Mouse (Mus musculus): ENCODE measurements at regions not wholly inside any gene's neighbourhood (a gene's known extent, or its start where the extent isn't known, plus 50 kb on each side); places are given as distances from the start of the nearest gene placed in this dataset.

DNA sequence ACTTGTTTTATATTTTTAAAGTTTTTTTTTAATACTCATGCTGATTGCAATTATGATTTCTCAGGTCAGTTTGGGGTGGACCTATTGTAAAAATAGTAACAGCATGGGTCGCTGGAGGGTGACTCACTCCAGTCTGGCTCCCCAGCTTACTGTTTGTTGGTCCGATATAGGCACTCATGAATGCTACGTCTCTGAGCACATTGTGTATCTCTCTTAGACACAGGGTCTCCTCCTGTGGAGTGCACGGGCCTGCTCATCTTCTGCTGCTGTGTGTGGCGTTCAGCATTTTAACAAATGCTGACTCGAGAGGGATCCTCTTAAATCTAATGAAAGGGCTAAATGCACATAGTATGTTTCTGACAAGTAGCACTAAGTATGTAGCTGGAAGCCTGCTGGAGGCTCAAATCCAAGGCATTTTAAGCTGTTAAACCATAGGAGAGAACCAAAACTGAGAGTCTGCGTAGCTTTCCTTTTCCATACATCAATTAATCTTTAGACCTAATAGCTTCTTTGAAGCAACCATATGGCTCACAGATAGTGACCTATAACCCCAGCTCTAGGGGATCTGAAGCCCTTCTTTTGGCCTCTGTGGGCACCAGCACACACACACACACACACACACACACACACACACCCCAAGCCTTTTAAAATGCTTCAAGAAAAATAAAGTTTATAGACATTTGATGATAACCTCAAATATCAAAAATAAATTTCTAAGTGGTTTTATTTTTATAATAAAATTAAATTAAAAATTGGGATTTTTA, 246.0 kb upstream of the Gnpda2 start:
- Histone ChIP-seq H3K79me2 (ENCODE audit: control insufficient read depth, insufficient read depth, low read length, poor library complexity) (no peaks in the 10 kb centered on the region), H3K4me3 (ENCODE audit: control insufficient read depth in 1 of 2, insufficient read depth in 1 of 2, low read depth in 2 of 2, low read length in 2 of 2) (no peak overlapping the region), H3K9me3 (replicated peaks; ENCODE audit: insufficient read depth, low read length) (no peaks in the 10 kb centered on the region), H3K4me1 (ENCODE audit: control insufficient read depth in 1 of 2, insufficient read depth in 2 of 2, low read length in 2 of 2) (no peaks in the 10 kb centered on the region), H3K9ac (ENCODE audit: control insufficient read depth, low read depth, low read length, poor library complexity, severe bottlenecking) (no peak overlapping the region), H3K36me3 (ENCODE audit: control insufficient read depth in 1 of 2, insufficient read depth in 2 of 2, low read length in 2 of 2) (no peaks in the 10 kb centered on the region), H3K27me3 (ENCODE audit: control insufficient read depth in 1 of 2, insufficient read depth in 2 of 2, low read length in 2 of 2) (no peaks in the 10 kb centered on the region), H3K27ac (ENCODE audit: control insufficient read depth, low read depth, low read length) (no peak overlapping the region)
- DNase-seq (ENCODE audit: low read depth, low spot score) = no peak
- TF ChIP-seq MYC (IDR thresholded peaks at IDR 0.05; ENCODE audit: low read depth, low read length) = no peak
- TF ChIP-seq TCF12 (IDR thresholded peaks at IDR 0.05; ENCODE audit: low read depth, low read length) = no peak
- no peak for TF ChIP-seq RAD21 (IDR thresholded peaks at IDR 0.05; ENCODE audit: low read depth, low read length)
- no peak for TF ChIP-seq ZNF384 (IDR thresholded peaks at IDR 0.05; ENCODE audit: low read depth, low read length)
- no peak for TF ChIP-seq TBP (IDR thresholded peaks at IDR 0.05; ENCODE audit: low read depth, low read length)
- no peak for TF ChIP-seq CHD2 (IDR thresholded peaks at IDR 0.05; ENCODE audit: low read length)
- TF ChIP-seq TAL1 (IDR thresholded peaks at IDR 0.05; ENCODE audit: low read length) = no peak
- TF ChIP-seq MAZ (IDR thresholded peaks at IDR 0.05; ENCODE audit: low read depth, low read length) = no peak
- TF ChIP-seq JUND (IDR thresholded peaks at IDR 0.05; ENCODE audit: low read depth, low read length) = no peak
- no peak for TF ChIP-seq EP300 (IDR thresholded peaks at IDR 0.05; ENCODE audit: low read depth in 1 of 2, low read length in 2 of 2)
- no peak for TF ChIP-seq MXI1 (IDR thresholded peaks at IDR 0.05; ENCODE audit: low read depth, low read length)

DNA sequence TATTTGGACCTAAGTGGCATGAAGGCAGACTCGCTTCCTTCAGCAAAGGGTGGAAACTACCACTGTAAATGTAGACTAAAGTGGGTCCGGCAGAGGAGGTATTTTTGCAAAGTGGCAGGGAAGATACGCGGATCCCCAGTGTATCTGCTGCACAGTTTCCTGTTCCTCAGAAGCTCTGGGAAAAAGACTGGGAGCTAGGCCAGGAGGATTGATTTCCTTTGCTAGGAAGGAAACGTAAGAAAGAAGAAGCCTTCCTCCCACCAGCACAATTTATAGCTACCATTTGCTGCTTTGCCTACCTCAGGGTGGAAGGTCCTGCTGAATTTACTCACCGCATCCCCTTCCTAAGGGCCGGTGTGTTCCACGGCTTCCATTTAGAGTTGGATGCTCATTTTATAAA, 244.2 kb upstream of the Gnpda2 start:
- Histone ChIP-seq H3K27me3 (ENCODE audit: control insufficient read depth in 1 of 2, insufficient read depth in 2 of 2, low read length in 2 of 2) (no peaks in the 10 kb centered on the region), H3K9me3 (replicated peaks; ENCODE audit: insufficient read depth, low read length) (no peaks in the 10 kb centered on the region), H3K4me1 (ENCODE audit: control insufficient read depth in 1 of 2, insufficient read depth in 2 of 2, low read length in 2 of 2) (no peaks in the 10 kb centered on the region), H3K36me3 (ENCODE audit: control insufficient read depth in 1 of 2, insufficient read depth in 2 of 2, low read length in 2 of 2) (no peaks in the 10 kb centered on the region), H3K4me3 (ENCODE audit: control insufficient read depth in 1 of 2, insufficient read depth in 1 of 2, low read depth in 2 of 2, low read length in 2 of 2) (no peak overlapping the region), H3K79me2 (ENCODE audit: control insufficient read depth, insufficient read depth, low read length, poor library complexity) (no peaks in the 10 kb centered on the region), H3K9ac (ENCODE audit: control insufficient read depth, low read depth, low read length, poor library complexity, severe bottlenecking) (no peak overlapping the region), H3K27ac (ENCODE audit: control insufficient read depth, low read depth, low read length) (no peak overlapping the region)
- no peak for DNase-seq (ENCODE audit: low read depth, low spot score)
- TF ChIP-seq MYB (IDR thresholded peaks at IDR 0.05; ENCODE audit: low read depth, low read length) = no peak
- TF ChIP-seq ZNF384 (IDR thresholded peaks at IDR 0.05; ENCODE audit: low read depth, low read length) = no peak
- no peak for TF ChIP-seq POLR2AphosphoS5 (IDR thresholded peaks at IDR 0.05; ENCODE audit: borderline replicate concordance, low read depth, low read length)
- TF ChIP-seq E2F4 (IDR thresholded peaks at IDR 0.05; ENCODE audit: borderline replicate concordance, low read depth, low read length) = no peak
- no peak for TF ChIP-seq TCF12 (IDR thresholded peaks at IDR 0.05; ENCODE audit: low read depth, low read length)
- no peak for TF ChIP-seq CHD2 (IDR thresholded peaks at IDR 0.05; ENCODE audit: low read length)
- no peak for TF ChIP-seq ZMIZ1 (IDR thresholded peaks at IDR 0.05; ENCODE audit: low read depth, low read length)
- TF ChIP-seq RCOR1 (IDR thresholded peaks at IDR 0.05; ENCODE audit: low read depth, low read length) = no peak
- no peak for TF ChIP-seq ETS1 (IDR thresholded peaks at IDR 0.05; ENCODE audit: low read depth, low read length)
- no peak for TF ChIP-seq RAD21 (IDR thresholded peaks at IDR 0.05; ENCODE audit: low read depth, low read length)
- no peak for TF ChIP-seq HCFC1 (IDR thresholded peaks at IDR 0.05; ENCODE audit: low read depth, low read length)
